Comparison of ENCODE assay signal across 16 mouse cellular contexts in the genomic region with DNA sequence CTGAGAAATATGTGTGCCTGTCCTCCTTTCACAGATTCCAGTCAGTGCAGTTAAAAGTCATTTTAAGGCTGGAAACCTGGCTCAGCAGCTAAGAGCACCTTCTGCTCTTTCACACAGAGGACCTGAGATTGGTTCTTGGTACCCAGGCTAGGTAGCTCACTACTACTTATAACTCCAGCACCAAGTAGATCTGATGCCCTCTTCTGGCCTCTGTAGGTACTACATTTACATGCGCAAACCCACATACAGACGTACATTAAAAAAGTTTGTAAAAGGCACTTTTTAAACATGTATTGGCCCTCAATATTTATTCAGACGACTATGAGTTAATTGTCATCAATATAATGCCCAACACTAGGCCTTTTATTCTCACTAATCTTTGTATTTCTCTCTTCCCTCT.
DNase-seq lines count a peak whose midpoint lies in the region; TF ChIP-seq lines count a peak whose summit lies in the region.
"Had no signal": no experiment of that assay in that cellular context is flagged by ENCODE, and none has a peak within 500 bp of the region (broad histone marks: within the 10 kb centered on the region; RNA-seq: fewer than 3 reads in every experiment).

No protein-coding gene starts in this region.

- H3K9ac ChIP-seq in heart, adult 2 months (ENCODE audit: low read depth, low read length): no peak overlapping the region
- H3K9ac ChIP-seq: embryonic facial prominence, embryonic 13.5 days; heart, embryonic 15.5 days; hindbrain, embryonic 12.5 days; liver, embryonic 15.5 days; midbrain, embryonic 12.5 days had no signal

- 94% methylated on average over 3 of the region's 3 CpGs for WGBS in heart, adult 2 months
- 82% methylated on average over 3 of the region's 3 CpGs for WGBS in heart, embryonic 10.5 days

- intact Hi-C loops in heart, adult 2 months (cut with DNase I): no loop called here

- H3K27ac ChIP-seq in heart, adult 2 months: no peak overlapping the region
- no peak overlapping the region for H3K27ac ChIP-seq in heart, embryonic 10.5 days
- no peak overlapping the region for H3K27ac ChIP-seq in layer of hippocampus, adult 2 months
- H3K27ac ChIP-seq: embryonic facial prominence, embryonic 13.5 days; heart, embryonic 15.5 days; hindbrain, embryonic 12.5 days; liver, embryonic 15.5 days; macrophage; midbrain, embryonic 12.5 days had no signal

- H3K79me2 ChIP-seq in heart, adult 2 months (replicated peaks; ENCODE audit: control insufficient read depth, insufficient read depth, low read length): 0 out of 2 replicates have a peak, but pooled peaks cover 1% of the 10 kb centered on the region

- TF ChIP-seq CTCF in heart, adult 2 months (IDR thresholded peaks at IDR 0.05): peak; percentile 60
- peak; percentile 63 for TF ChIP-seq CTCF in layer of hippocampus, adult 2 months (conservative IDR thresholded peaks at IDR 0.05)

- no peak overlapping the region for H3K4me3 ChIP-seq in heart, adult 2 months
- H3K4me3 ChIP-seq in heart, embryonic 10.5 days: no peak overlapping the region
- no peak overlapping the region for H3K4me3 ChIP-seq in layer of hippocampus, adult 2 months
- H3K4me3 ChIP-seq: embryonic facial prominence, embryonic 13.5 days; heart, embryonic 15.5 days; hindbrain, embryonic 12.5 days; liver, embryonic 15.5 days; midbrain, embryonic 12.5 days had no signal

- TF ChIP-seq EP300 in heart, adult 2 months (IDR thresholded peaks at IDR 0.05; ENCODE audit: insufficient read depth, low read depth, low read length): no peak

- no peak for TF ChIP-seq POLR2A in heart, adult 2 months (IDR thresholded peaks at IDR 0.05; ENCODE audit: insufficient read depth, low read depth, low read length)

- no peak for DNase-seq in heart, adult 2 months
- DNase-seq in heart, embryonic 10.5 days (ENCODE audit: low spot score): no peak
- no peak for DNase-seq in layer of hippocampus, adult 2 months (ENCODE audit: low spot score in 2 of 2)
- DNase-seq in layer of hippocampus, adult 18-20 months (ENCODE audit: low spot score in 2 of 2): no peak
- peak; percentile 32 for DNase-seq in 416B (ENCODE audit: low read depth)
- peak; percentile 20 for DNase-seq in NIH3T3 (ENCODE audit: low read depth)
- DNase-seq in right cerebral cortex, postnatal 25 days: no peak
- DNase-seq in embryo, embryonic 10.5 days (ENCODE audit: low spot score): no peak
- DNase-seq: cerebellum, adult 2 months; kidney, adult 8-10 months had no signal

- peaks cover 5% of the 10 kb centered on the region; the same call in 1 of the 2 replicates for H3K36me3 ChIP-seq in heart, adult 2 months (ENCODE audit: control insufficient read depth, insufficient read depth, low read length)
- H3K36me3 ChIP-seq in heart, embryonic 10.5 days: peaks cover 7% of the 10 kb centered on the region; the same call in 1 of the 2 replicates
- H3K36me3 ChIP-seq: embryonic facial prominence, embryonic 13.5 days; heart, embryonic 15.5 days; hindbrain, embryonic 12.5 days; liver, embryonic 15.5 days; midbrain, embryonic 12.5 days had no signal

- no peaks in the 10 kb centered on the region for H3K27me3 ChIP-seq in heart, adult 2 months (ENCODE audit: control insufficient read depth, insufficient read depth, low read length)
- H3K27me3 ChIP-seq in heart, embryonic 10.5 days (ENCODE audit: insufficient read depth, poor library complexity, severe bottlenecking): no peaks in the 10 kb centered on the region
- H3K27me3 ChIP-seq: embryonic facial prominence, embryonic 13.5 days; heart, embryonic 15.5 days; hindbrain, embryonic 12.5 days; liver, embryonic 15.5 days; midbrain, embryonic 12.5 days had no signal

- H3K9me3 ChIP-seq in heart, embryonic 10.5 days: no peaks in the 10 kb centered on the region
- H3K9me3 ChIP-seq: embryonic facial prominence, embryonic 13.5 days; heart, embryonic 15.5 days; hindbrain, embryonic 12.5 days; liver, embryonic 15.5 days; midbrain, embryonic 12.5 days had no signal

- H3K4me1 ChIP-seq in heart, adult 2 months (ENCODE audit: control insufficient read depth, insufficient read depth, low read length): peaks cover 14% of the 10 kb centered on the region
- peaks cover 69% of the 10 kb centered on the region for H3K4me1 ChIP-seq in heart, embryonic 10.5 days

Comparison
In these comparisons a context has a peak if more than half of its experiments do, and no peak if none do; other contexts are left out.
1. DNase-seq: peak in 416B (single experiment) and NIH3T3 (single experiment); none in heart, adult 2 months (0 of 2), heart, embryonic 10.5 days (single experiment), layer of hippocampus, adult 2 months (0 of 2), layer of hippocampus, adult 18-20 months (0 of 2), right cerebral cortex, postnatal 25 days (single experiment) and embryo, embryonic 10.5 days (single experiment).